Mouse (Mus musculus) adrenal gland (tissue): ENCODE measurements around the gene Olfr619.

Experiments used
- intact Hi-C: fragments of 180-260 bp; cut with DNase I; formaldehyde crosslinking; loops from one replicate; pipeline ENCODE4 v1.15.1; 2025
- long read RNA-seq, 2 experiments: library from polyadenylated mRNA; unstranded; transcript quantifications; one replicate each; pipeline ENCODE4 v2.0.0; 2020; ENCODE audit warnings: borderline replicate concordance in 1 of 2; ENCODE audit not compliant: insufficient replicate concordance in 1 of 2
- microRNA-seq, 2 experiments: library from miRNA; unstranded; fragments of <30 nt; microRNA quantifications; one replicate each; pipeline ENCODE4; 2019

Olfr619 gene
- long read RNA-seq, experiment 1, result 0 reads
- long read RNA-seq, experiment 2, result 0 reads

- intact Hi-C loops, result no loop called here
Measured at GRCm38 (mm10) chr7:103600275-103600674, at the start of gene Olfr619. Olfr619 (plus strand) TSS chr7:103600575.

DNA sequence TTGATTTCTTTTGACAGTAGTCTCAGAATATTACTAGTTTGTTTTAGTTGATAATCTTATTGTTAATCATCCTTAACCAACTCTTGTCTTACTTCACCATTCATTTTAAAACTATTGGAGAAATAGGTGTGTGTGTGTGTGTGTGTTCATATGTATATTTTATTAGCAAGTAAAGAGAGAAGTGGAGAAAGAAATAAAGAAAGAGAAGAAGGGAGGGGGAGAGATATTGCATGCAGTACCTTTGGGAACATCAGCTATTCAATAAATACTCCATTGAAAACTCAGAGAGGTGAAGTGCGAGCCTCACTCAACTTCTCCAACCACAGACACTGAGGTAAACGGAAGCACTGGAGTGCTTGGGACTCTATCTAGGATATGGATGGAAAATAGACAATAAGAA lies 44.6 kb upstream of the Olfr619 start, which contains the start of gene Olfr615:
Gene Olfr615 (plus strand): TSS at position 301 of the 400 bp plus-strand sequence.
- intact Hi-C loops, result no loop called here

GRCm38 (mm10) chr7:103569043-103569442 lies 31.3 kb upstream of the Olfr619 start, which contains the start of gene Olfr616:
Olfr616 (minus strand) TSS chr7:103569143.
- intact Hi-C loops, result no loop called here

DNA sequence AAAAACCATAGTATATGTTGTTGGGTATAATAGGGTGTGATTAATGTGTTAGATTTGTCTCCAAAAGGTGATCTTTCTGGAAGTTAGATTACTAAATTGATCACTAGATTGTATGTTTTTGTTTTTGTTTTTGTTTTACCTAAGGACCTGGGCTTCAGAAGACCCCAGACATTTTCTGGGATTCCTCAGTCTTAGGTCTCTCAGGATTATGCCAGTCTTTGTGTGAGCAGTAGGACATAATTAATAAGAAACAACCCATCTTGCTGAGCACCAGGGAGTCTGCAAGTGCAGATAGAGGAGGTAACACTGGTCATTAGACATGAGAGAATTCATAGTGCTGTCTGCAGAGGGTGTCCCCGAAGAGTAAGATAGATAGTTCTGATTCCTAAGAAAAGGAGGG lies 27.6 kb upstream of the Olfr619 start, which contains the start of gene Olfr617:
Gene Olfr617 (plus strand): TSS at position 301 of the 400 bp plus-strand sequence.
- intact Hi-C loops, result no loop called here

DNA sequence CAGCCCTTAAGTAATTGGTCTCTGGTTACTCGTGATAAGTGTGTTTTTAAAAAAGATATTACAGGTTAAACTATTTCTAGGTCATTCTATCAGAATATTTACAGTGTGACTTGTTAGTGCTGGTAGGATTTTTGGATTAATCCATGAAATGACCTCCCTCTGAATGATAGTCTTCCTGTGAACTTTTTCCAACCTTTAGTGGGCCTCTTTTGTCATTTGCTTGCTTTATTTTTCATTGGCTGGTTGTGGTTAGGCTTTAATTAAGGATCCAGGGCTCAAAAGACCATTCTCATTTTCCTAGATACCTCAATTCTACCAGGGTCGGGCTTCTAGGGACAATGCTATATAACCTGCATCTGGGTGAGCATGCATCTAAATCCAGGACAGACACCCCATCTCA lies 10.6 kb upstream of the Olfr619 start, which contains the start of gene Olfr618:
Gene Olfr618 (plus strand): TSS at position 301 of the 400 bp plus-strand sequence.
- intact Hi-C loops, result no loop called here

GRCm38 (mm10) chr7:103607425-103607824 lies 7.0 kb downstream of the Olfr619 start:
- intact Hi-C loops, result no loop called here

- intact Hi-C loops, result no loop called here
Measured at GRCm38 (mm10) chr7:103612434-103612833, 12.1 kb downstream of the Olfr619 start, which contains the start of gene Olfr620. Olfr620 (minus strand) TSS chr7:103612534.

DNA sequence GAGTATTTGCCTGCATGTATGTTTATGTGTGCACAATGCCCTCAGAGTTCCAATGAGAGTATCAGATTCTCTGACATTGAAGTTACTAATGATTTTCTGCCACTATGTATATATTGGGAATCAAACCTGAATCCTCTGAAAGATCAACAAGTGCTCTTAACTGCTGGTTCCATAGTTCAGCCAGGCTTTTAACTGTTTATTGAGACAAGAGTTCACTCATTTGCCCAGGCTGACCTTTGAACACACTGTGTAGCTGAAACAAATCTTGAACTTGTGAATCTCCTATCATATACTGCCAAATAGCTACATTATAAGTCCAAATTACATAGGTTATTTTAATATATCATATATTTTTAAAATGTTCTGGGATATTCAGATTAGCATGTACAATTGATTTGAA lies 36.4 kb downstream of the Olfr619 start:
- intact Hi-C loops, result no loop called here

DNA sequence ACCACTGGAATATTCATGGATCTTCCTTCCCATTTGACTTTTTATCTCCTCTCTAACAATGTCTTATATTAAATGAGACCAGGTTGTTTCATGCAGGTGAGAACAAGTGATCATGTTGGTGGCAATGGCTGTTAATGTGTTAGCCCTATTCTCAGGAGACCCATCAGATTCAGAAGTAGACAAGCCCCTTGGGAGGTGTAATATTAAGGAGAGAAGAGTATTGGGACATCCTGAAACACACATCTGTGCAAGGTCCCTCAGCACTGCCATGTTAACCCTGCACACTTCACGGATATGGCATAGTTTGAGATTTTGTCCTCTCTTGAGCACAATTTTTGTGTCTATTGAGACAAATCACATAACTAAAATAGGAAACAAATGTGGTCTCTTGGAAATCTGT lies 42.2 kb downstream of the Olfr619 start, which contains the start of gene Olfr622:
Gene Olfr622 (minus strand): TSS at position 101 of the 400 bp plus-strand sequence.
- intact Hi-C loops, result no loop called here

- intact Hi-C loops, result no loop called here
Measured at GRCm38 (mm10) chr7:103644070-103644469, 43.7 kb downstream of the Olfr619 start.

Small RNA genes lying within 50 kb of the gene (microRNA-seq; reads per million reads assigned to microRNA genes)
- gene Gm26506, result 0 reads per million in 2 experiments
